Mouse (Mus musculus) lung, embryonic 16.5 days (tissue): ENCODE data around the gene 4930550L24Rik. TPM values are rescaled to one million over a fixed set of nuclear protein-coding genes. Genes with fewer than 3 reads are reported as not detected.

Source experiments
- ATAC-seq: fragments of 200-750 bp; cut with Nextera tagmentation; 2 replicates; pipeline ENCODE4 v1.8.0; 2017; ENCODE audit warnings: low read depth, mild to moderate bottlenecking, moderate library complexity
- H3K27ac ChIP-seq: fragments of 300-500 bp; sonication (generic); 2 replicates; pipeline ENCODE4 v1.5.1; 2014; ENCODE audit warnings: mild to moderate bottlenecking, control low read depth, low read length
- H3K27me3 ChIP-seq: fragments of 300-500 bp; sonication (generic); 2 replicates; pipeline ENCODE4 v1.6.1; 2014; ENCODE audit warnings: low read depth, low read length, mixed read lengths; ENCODE audit not compliant: control insufficient read depth, insufficient read depth
- H3K36me3 ChIP-seq: fragments of 300-500 bp; sonication (generic); 2 replicates; pipeline ENCODE4 v1.6.1; 2014; ENCODE audit warnings: low read length; ENCODE audit not compliant: control insufficient read depth, insufficient read depth
- H3K4me1 ChIP-seq: fragments of 300-500 bp; sonication (generic); replicated peaks from 2 replicates; pipeline ENCODE4 v1.6.1; 2014; ENCODE audit warnings: low read length, mixed read lengths; ENCODE audit not compliant: control insufficient read depth, insufficient read depth
- H3K4me2 ChIP-seq: fragments of 300-500 bp; sonication (generic); 2 replicates; pipeline ENCODE4 v1.6.1; 2014; ENCODE audit warnings: low read depth, low read length, control low read depth
- H3K4me3 ChIP-seq: fragments of 300-500 bp; sonication (generic); 2 replicates; pipeline ENCODE4 v1.5.1; 2014; ENCODE audit warnings: mild to moderate bottlenecking, low read length, control low read depth
- H3K9ac ChIP-seq: fragments of 300-500 bp; sonication (generic); 2 replicates; pipeline ENCODE4 v1.6.1; 2014; ENCODE audit warnings: low read length, control low read depth
- H3K9me3 ChIP-seq: fragments of 300-500 bp; sonication (generic); 2 replicates; pipeline ENCODE4 v1.6.1; 2016; ENCODE audit warnings: low read length; ENCODE audit not compliant: control insufficient read depth
- WGBS: fragments of 180-500 bp; shearing (Covaris S2); extraction: QIAGEN DNeasy Blood & Tissue Kit; methylation state at CpG from one replicate; pipeline ENCODE4 v1.1.7; 2014; 5-methylcytosine and 5-hydroxymethylcytosine counted together
- polyA plus RNA-seq: library from polyadenylated mRNA; unstranded; fragments of >200 nt; fragmentation: Nextera tagmentation; extraction: Ambion mirVana; gene quantifications from 2 replicates; pipeline ENCODE4 v1.2.1, GENCODE M21; 2015

Gene 4930550L24Rik
- polyA plus RNA-seq, result not detected in 2 replicates

- H3K27ac ChIP-seq, result no peak within 1 kb of the TSS
- no peaks in the 10 kb centered on the region for H3K27me3 ChIP-seq
- no peak within 1 kb of the TSS for H3K4me2 ChIP-seq
- no peaks in the 10 kb centered on the region for H3K36me3 ChIP-seq
- no peak within 1 kb of the TSS for H3K4me3 ChIP-seq
- 64% methylated on average over 2 of the region's 2 CpGs for WGBS
- ATAC-seq, result no peak
- no peaks in the 10 kb centered on the region for H3K4me1 ChIP-seq
- no peak within 1 kb of the TSS for H3K9ac ChIP-seq
- no peaks in the 10 kb centered on the region for H3K9me3 ChIP-seq
Observed at GRCm38 (mm10) chrX:58909060-58909459, at the start of gene 4930550L24Rik. Gene 4930550L24Rik, plus strand, starts transcription at chrX:58909360.

DNA sequence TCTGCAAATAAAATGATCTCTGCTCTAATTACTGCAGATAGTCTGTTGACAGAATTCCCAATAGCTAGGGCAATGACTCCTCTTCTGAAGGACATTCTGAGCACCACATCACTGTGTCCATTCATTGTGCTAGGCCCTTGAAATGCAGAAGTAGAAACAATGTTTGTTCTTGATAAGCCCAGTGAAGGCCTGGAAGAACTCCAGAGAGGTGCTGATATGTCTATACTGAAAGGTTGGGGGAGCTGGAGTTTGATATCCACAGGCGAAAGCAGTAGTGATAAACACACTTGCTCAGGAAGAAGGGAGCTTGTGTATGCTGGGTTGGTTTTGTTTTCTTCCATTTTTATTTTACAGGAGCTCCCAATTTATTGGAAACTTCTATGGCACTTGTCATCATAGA is 8.4 kb upstream of the 4930550L24Rik start:
- no peak overlapping the region for H3K9ac ChIP-seq
- H3K4me3 ChIP-seq, result no peak overlapping the region
- no peaks in the 10 kb centered on the region for H3K9me3 ChIP-seq
- H3K27ac ChIP-seq, result no peak overlapping the region
- no peak for ATAC-seq
- no peak overlapping the region for H3K4me2 ChIP-seq
- H3K36me3 ChIP-seq, result no peaks in the 10 kb centered on the region
- no peaks in the 10 kb centered on the region for H3K4me1 ChIP-seq
- no peaks in the 10 kb centered on the region for H3K27me3 ChIP-seq
- 48% methylated on average over 1 of the region's 1 CpGs for WGBS

DNA sequence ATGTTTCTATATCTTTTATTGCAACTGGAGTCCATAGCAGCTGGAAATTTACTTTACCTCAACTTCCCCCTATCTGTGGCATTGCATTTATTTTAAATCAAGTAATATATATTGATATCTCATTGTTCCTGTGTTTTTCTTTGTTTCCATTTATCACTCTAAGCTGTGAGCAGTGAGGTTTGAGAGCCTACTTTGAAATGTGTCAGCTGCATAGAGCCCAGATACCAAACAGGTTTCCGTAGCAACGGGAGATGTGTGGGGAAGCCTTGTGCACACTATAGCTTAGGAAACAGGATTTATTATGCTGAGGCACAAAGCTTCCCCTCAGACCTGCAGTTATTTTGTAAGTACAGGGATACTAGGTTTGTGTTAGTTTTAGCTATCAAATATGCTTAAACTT is 58.8 kb downstream of the 4930550L24Rik start:
- H3K27me3 ChIP-seq, result no peaks in the 10 kb centered on the region
- no peaks in the 10 kb centered on the region for H3K9me3 ChIP-seq
- H3K9ac ChIP-seq, result no peak overlapping the region
- no peak overlapping the region for H3K4me2 ChIP-seq
- no peaks in the 10 kb centered on the region for H3K36me3 ChIP-seq
- no peaks in the 10 kb centered on the region for H3K4me1 ChIP-seq
- no peak for ATAC-seq
- H3K27ac ChIP-seq, result no peak overlapping the region
- H3K4me3 ChIP-seq, result no peak overlapping the region
- WGBS, result 82% methylated on average over 2 of the region's 2 CpGs
